Mouse (Mus musculus) limb, embryonic 10.5 days (tissue): ENCODE results near the gene Ntf5. TPM values are rescaled to one million over a fixed set of nuclear protein-coding genes. Genes with fewer than 3 reads are reported as not detected.
"Not testable (repeated sequence)": the region's sequence is repeated elsewhere in the genome, so short reads cannot be mapped to it uniquely, and the experiment has no call there.

Experiments used
- DNase-seq: peaks from one replicate; pipeline ENCODE4 v3.0.0-alpha.2; 2017; ENCODE audit warnings: low spot score
- H3K27ac ChIP-seq: fragments of 300-500 bp; sonication (generic); 2 replicates; pipeline ENCODE4 v1.5.1; 2016; ENCODE audit warnings: mild to moderate bottlenecking
- H3K27me3 ChIP-seq: fragments of 300-500 bp; sonication (generic); 2 replicates; pipeline ENCODE4 v1.6.1; 2016; ENCODE audit warnings: low read depth, mild to moderate bottlenecking; ENCODE audit not compliant: poor library complexity, severe bottlenecking
- H3K36me3 ChIP-seq: fragments of 300-500 bp; sonication (generic); 2 replicates; pipeline ENCODE4 v1.6.1; 2016; ENCODE audit warnings: mild to moderate bottlenecking, moderate library complexity
- H3K4me1 ChIP-seq: fragments of 300-500 bp; sonication (generic); 2 replicates; pipeline ENCODE4 v1.6.1; 2016
- H3K4me3 ChIP-seq: fragments of 300-500 bp; sonication (generic); 2 replicates; pipeline ENCODE4 v1.5.1; 2016; ENCODE audit warnings: mild to moderate bottlenecking, moderate library complexity
- H3K9me3 ChIP-seq: fragments of 300-500 bp; sonication (generic); replicated peaks from 2 replicates; pipeline ENCODE4 v1.6.1; 2016; ENCODE audit warnings: mild to moderate bottlenecking
- WGBS: fragments of 180-500 bp; shearing (Covaris S2); methylation state at CpG from one replicate; pipeline ENCODE4 v1.1.7; 2016; 5-methylcytosine and 5-hydroxymethylcytosine counted together
- polyA plus RNA-seq: library from polyadenylated mRNA; unstranded; fragments of >200 nt; fragmentation: Nextera tagmentation; extraction: Ambion mirVana; gene quantifications from 2 replicates; pipeline ENCODE4 v1.2.1, GENCODE M21; 2016

The Ntf5 gene
- polyA plus RNA-seq, 1 experiment from 2014 or later: 2.1 TPM

DNA sequence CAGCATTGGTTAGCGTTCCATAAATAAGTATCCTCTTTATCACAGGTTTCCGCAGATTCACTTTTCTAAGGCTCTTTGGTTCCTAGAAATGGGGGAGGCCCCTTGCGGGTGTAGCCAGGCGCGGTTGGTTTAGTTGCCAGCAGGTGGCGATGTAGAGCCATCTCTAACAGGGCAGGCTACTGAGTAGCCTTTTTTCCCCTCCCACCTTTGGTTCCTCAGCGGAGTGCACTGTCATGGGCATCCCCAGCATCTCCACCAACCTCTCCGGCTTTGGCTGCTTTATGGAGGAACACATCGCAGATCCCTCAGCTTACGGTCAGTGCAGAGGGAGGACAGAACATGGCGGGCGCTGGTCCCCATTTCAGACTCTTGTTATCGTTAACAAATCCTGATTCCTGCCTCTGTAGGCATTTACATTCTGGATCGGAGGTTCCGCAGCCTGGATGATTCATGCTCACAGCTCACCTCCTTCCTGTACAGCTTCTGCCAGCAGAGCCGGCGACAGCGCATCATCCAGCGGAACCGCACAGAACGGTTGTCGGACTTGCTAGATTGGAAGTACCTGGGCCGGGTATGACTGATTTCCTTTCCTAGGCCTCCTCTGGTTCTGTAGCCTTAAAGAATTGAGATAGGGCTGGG is 38.0 kb downstream of the Ntf5 start:
- WGBS: 54% methylated on average over 23 of the region's 23 CpGs
- no peaks in the 10 kb centered on the region for H3K9me3 ChIP-seq
- H3K27ac ChIP-seq: no peak overlapping the region
- no peak overlapping the region for H3K4me3 ChIP-seq
- H3K36me3 ChIP-seq: peaks cover 75% of the 10 kb centered on the region
- H3K27me3 ChIP-seq: no peaks in the 10 kb centered on the region
- peaks cover 2% of the 10 kb centered on the region; the same call in 1 of the 2 replicates for H3K4me1 ChIP-seq
- DNase-seq: peak; percentile 87

DNA sequence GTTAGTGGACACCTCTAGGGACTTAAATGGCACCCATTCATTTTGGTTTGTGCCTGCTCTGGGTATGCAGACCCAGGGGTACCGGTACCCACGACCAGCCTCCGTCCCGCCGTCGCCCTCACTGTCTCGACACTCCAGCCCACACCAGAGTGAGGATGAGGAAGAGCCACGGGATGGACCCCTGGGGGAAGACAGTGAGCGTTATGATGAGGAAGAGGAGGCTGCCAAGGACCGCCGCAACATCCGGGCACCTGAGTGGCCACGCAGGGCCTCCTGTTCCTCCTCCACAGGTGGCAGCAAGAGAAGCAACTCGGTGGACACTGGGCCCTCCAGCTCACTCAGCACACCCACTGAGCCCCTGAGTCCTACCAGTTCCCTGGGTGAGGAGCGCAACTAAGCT is 41.5 kb downstream of the Ntf5 start:
- WGBS: 89% methylated on average over 15 of the region's 15 CpGs

GRCm38 (mm10) chr7:45455932-45456696 is 42.6 kb downstream of the Ntf5 start:
- Histone ChIP-seq H3K4me3 (no peak overlapping the region), H3K9me3 (no peaks in the 10 kb centered on the region), H3K27ac (no peak overlapping the region), H3K36me3 (peaks cover 67% of the 10 kb centered on the region), H3K4me1 (peaks cover 33% of the 10 kb centered on the region), H3K27me3 (no peaks in the 10 kb centered on the region)
- 76% methylated on average over 13 of the region's 13 CpGs for WGBS
- DNase-seq: peak; percentile 34

More for the DNA sequence above, 41.5 kb downstream of the Ntf5 start:
- peaks cover 71% of the 10 kb centered on the region for H3K36me3 ChIP-seq
- no peaks in the 10 kb centered on the region for H3K27me3 ChIP-seq
- no peaks in the 10 kb centered on the region for H3K9me3 ChIP-seq
- H3K27ac ChIP-seq: no peak overlapping the region
- peaks cover 22% of the 10 kb centered on the region for H3K4me1 ChIP-seq
- DNase-seq: no peak
- no peak overlapping the region for H3K4me3 ChIP-seq

- H3K27ac ChIP-seq: no peak overlapping the region
- H3K4me1 ChIP-seq: peaks cover 40% of the 10 kb centered on the region
- peaks cover 71% of the 10 kb centered on the region for H3K36me3 ChIP-seq
- H3K27me3 ChIP-seq: no peaks in the 10 kb centered on the region
- 64% methylated on average over 9 of the region's 9 CpGs for WGBS
- peak overlapping the region; percentile 80 for H3K4me3 ChIP-seq
- no peak for DNase-seq
- H3K9me3 ChIP-seq: no peaks in the 10 kb centered on the region
Observed at GRCm38 (mm10) chr7:45456721-45457203, 43.3 kb downstream of the Ntf5 start.

DNA sequence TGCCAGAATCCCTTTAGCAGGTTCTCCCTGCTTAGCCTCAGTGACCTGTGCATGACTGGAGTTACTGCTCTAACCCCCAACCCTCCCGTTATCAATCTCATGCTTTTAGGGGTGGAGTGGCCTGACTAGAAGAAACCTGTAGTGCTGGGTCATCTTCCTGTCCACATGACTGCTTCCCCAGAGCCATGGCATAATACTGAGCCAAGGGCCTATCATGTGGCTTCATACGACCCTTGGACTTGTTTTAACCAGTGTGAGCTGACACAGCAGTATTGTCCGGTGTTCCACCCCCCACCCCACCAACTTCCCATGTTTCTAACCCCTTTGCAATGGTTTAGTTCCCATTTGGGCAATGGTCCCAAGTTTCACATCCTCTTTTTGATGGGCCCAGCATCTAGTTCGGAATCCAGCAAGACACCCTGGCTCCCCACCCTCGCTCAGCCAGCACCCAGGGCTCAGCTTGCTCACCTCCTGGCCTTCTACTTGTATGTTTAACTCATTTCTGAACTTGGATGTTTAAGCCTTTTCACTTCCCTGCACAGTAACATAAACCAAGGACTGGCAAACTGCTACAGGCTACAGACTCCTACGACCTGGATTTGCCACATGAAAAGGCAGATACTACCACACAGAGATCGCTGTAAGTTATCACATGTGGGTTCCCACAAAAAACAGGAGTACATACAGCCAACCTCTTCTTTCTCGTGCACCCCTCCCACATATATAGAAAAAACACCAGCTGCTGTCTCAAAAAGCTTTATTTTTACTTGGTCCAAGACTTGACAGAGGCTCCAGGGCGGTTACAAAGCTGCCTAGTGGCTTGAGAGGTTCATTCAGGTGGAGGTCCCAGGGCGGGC is 43.9 kb downstream of the Ntf5 start:
- Histone ChIP-seq H3K27me3 (no peaks in the 10 kb centered on the region), H3K4me3 (peak overlapping the region; percentile 80), H3K36me3 (peaks cover 71% of the 10 kb centered on the region), H3K27ac (no peak overlapping the region), H3K9me3 (no peaks in the 10 kb centered on the region), H3K4me1 (peaks cover 40% of the 10 kb centered on the region)
- WGBS: 77% methylated on average over 10 of the region's 10 CpGs
- DNase-seq: no peak

- WGBS: 2% methylated on average over 43 of the region's 43 CpGs
- peak overlapping the region; percentile 94 for H3K27ac ChIP-seq
- DNase-seq: peak; percentile 92
- H3K9me3 ChIP-seq: no peaks in the 10 kb centered on the region
- H3K4me1 ChIP-seq: peaks cover 40% of the 10 kb centered on the region
- H3K36me3 ChIP-seq: peaks cover 75% of the 10 kb centered on the region
- H3K4me3 ChIP-seq: peak overlapping the region; percentile 80
- H3K27me3 ChIP-seq: no peaks in the 10 kb centered on the region
Observed at GRCm38 (mm10) chr7:45458748-45459563, 45.5 kb downstream of the Ntf5 start.

GRCm38 (mm10) chr7:45459564-45460140 is 46.2 kb downstream of the Ntf5 start, which contains the start of gene Ftl1:
Ftl1 (minus strand) TSS chr7:45459884.
- DNase-seq: peak; percentile 95
- H3K36me3 ChIP-seq: peaks cover 75% of the 10 kb centered on the region
- peak within 1 kb of the TSS; percentile 94 for H3K27ac ChIP-seq
- peaks cover 40% of the 10 kb centered on the region for H3K4me1 ChIP-seq
- H3K27me3 ChIP-seq, H3K9me3 ChIP-seq: not testable (repeated sequence)
- peak within 1 kb of the TSS; percentile 80 for H3K4me3 ChIP-seq
- under 1% methylated on average over 37 of the region's 37 CpGs for WGBS

GRCm38 (mm10) chr7:45460377-45460776 is 46.9 kb downstream of the Ntf5 start:
- H3K27me3 ChIP-seq: no peaks in the 10 kb centered on the region
- DNase-seq: no peak
- H3K4me1 ChIP-seq: peaks cover 45% of the 10 kb centered on the region
- peak overlapping the region; percentile 80 for H3K4me3 ChIP-seq
- no peaks in the 10 kb centered on the region for H3K9me3 ChIP-seq
- 79% methylated on average over 7 of the region's 7 CpGs for WGBS
- peak overlapping the region; percentile 94 for H3K27ac ChIP-seq
- H3K36me3 ChIP-seq: peaks cover 75% of the 10 kb centered on the region

GRCm38 (mm10) chr7:45460860-45461314 is 47.4 kb downstream of the Ntf5 start:
- H3K4me3 ChIP-seq: peak overlapping the region; percentile 80
- peak; percentile 71 for DNase-seq
- H3K4me1 ChIP-seq: peaks cover 50% of the 10 kb centered on the region
- WGBS: 16% methylated on average over 13 of the region's 13 CpGs
- peaks cover 74% of the 10 kb centered on the region for H3K36me3 ChIP-seq
- H3K9me3 ChIP-seq: no peaks in the 10 kb centered on the region
- no peaks in the 10 kb centered on the region for H3K27me3 ChIP-seq
- H3K27ac ChIP-seq: peak overlapping the region; percentile 94

DNA sequence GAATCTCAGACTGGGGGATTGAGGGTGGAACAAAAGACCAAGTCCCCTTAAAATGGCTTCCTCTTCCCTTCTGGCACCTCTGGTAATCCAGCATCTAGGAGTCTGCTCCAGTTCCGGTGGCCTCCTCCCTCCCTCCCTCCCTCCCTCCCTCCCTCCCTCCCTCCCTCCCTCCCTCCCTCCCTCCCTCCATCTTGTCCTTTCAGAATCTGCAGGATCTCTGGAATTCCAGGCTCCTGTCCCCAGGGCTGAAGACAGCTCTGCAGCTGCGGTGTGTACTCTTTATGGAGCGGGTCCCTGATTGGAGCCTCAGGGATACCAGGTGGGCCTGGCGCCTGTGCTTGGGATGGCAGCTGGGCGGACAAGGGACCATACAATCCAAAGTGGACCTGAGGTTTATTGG is 47.8 kb downstream of the Ntf5 start:
- peaks cover 71% of the 10 kb centered on the region for H3K36me3 ChIP-seq

GRCm38 (mm10) chr7:45461781-45462180 is 48.3 kb downstream of the Ntf5 start:
- Histone ChIP-seq H3K4me3 (no peak overlapping the region), H3K27ac (no peak overlapping the region), H3K9me3 (no peaks in the 10 kb centered on the region), H3K27me3 (no peaks in the 10 kb centered on the region), H3K4me1 (peaks cover 55% of the 10 kb centered on the region), H3K36me3 (peaks cover 69% of the 10 kb centered on the region)
- WGBS: 89% methylated on average over 4 of the region's 4 CpGs
- DNase-seq: no peak

More for the DNA sequence above, 47.8 kb downstream of the Ntf5 start:
- Histone ChIP-seq H3K4me1 (peaks cover 55% of the 10 kb centered on the region), H3K9me3 (no peaks in the 10 kb centered on the region), H3K4me3 (peak overlapping the region; percentile 80), H3K27me3 (no peaks in the 10 kb centered on the region), H3K27ac (peak overlapping the region; percentile 94)
- no peak for DNase-seq
- 48% methylated on average over 5 of the region's 5 CpGs for WGBS
